ENCODE assay signal across 16 mouse cellular contexts in the genomic region with DNA sequence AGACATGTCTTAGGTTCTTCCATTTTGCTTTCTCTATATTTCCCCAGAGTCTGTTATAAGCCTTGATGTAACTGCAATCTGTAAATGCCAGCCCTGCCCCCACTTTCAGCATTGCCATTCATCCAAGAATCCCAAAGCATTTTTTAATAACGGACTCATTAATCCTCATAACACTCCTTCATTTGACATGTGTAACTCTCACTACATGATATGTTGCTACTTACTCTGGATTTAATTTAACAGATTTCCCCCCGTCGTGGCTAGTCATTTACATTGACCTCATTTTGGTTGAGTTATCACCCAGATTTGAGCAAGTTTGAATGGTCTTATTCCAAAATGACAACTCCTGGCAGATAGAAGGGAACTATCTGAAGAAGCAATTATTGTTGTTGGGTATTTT.
DNase-seq lines count a peak whose midpoint lies in the region; TF ChIP-seq lines count a peak whose summit lies in the region.
"Had no signal": no experiment of that assay in that cellular context is flagged by ENCODE, and none has a peak within 500 bp of the region (broad histone marks: within the 10 kb centered on the region; RNA-seq: fewer than 3 reads in every experiment).

No protein-coding gene starts in this region.

- no peak overlapping the region for H3K4me3 ChIP-seq in lung, adult 2 months (replicated peaks; ENCODE audit: extremely low read depth, low read depth, low read length)

- H3K4me1 ChIP-seq in lung, adult 2 months (ENCODE audit: control insufficient read depth, insufficient read depth, low read length): no peaks in the 10 kb centered on the region

- WGBS in lung, adult 2 months: 81% methylated on average over 3 of the region's 3 CpGs

- TF ChIP-seq POLR2A in lung, adult 2 months (IDR thresholded peaks at IDR 0.05; ENCODE audit: borderline replicate concordance, extremely low read depth, low read depth, low read length): no peak

- no peak for TF ChIP-seq CTCF in lung, adult 2 months (IDR thresholded peaks at IDR 0.05; ENCODE audit: insufficient read depth, low read length)

- DNase-seq in heart, adult 11 months: peak; percentile 30
- DNase-seq in heart, adult 8-10 months (ENCODE audit: low spot score): no peak
- peak; percentile 77 for DNase-seq in retina, embryonic 14.5 days (ENCODE audit: low spot score)
- DNase-seq in retina, postnatal 1 day: peak; percentile 86
- DNase-seq in lung, adult 2 months: no peak
- DNase-seq in layer of hippocampus, postnatal 36 days: no peak
- DNase-seq: adrenal gland, adult 2 months; adrenal gland, adult 8-10 months; adrenal gland, postnatal 10 days; adrenal gland, postnatal 14 days; adrenal gland, postnatal 25 days; adrenal gland, postnatal 36 days; B cell, adult 2 months; cerebellum, adult 11 months; cerebellum, adult 11-12 months; cerebellum, adult 18-20 months had no signal

Comparison
In these comparisons a context has a peak if more than half of its experiments do, and no peak if none do; other contexts are left out.
1. DNase-seq: peak in heart, adult 11 months (single experiment), retina, embryonic 14.5 days (single experiment) and retina, postnatal 1 day (single experiment); none in heart, adult 8-10 months (single experiment), lung, adult 2 months (single experiment) and layer of hippocampus, postnatal 36 days (0 of 2).